Mouse (Mus musculus): ENCODE results near the gene Aff2.

Aff2 gene

GRCm38 (mm10) chrX:69802481-69802880 is 442.4 kb downstream of the Aff2 start:
- 78% methylated on average over 3 of the region's 3 CpGs for WGBS

- 68% methylated on average over 4 of the region's 4 CpGs for WGBS
Measured at GRCm38 (mm10) chrX:69811798-69812197, 451.7 kb downstream of the Aff2 start.

GRCm38 (mm10) chrX:69815054-69815453 is 455.0 kb downstream of the Aff2 start:
- 99% methylated on average over 2 of the region's 2 CpGs for WGBS

GRCm38 (mm10) chrX:69817679-69818078 is 457.6 kb downstream of the Aff2 start:
- 60% methylated on average over 3 of the region's 3 CpGs for WGBS

- WGBS, result 52% methylated on average over 5 of the region's 5 CpGs
Measured at GRCm38 (mm10) chrX:69818188-69818587, 458.1 kb downstream of the Aff2 start.

GRCm38 (mm10) chrX:69867601-69868000 is 507.5 kb downstream of the Aff2 start:
- 78% methylated on average over 5 of the region's 5 CpGs for WGBS

GRCm38 (mm10) chrX:69891713-69892112 is 531.6 kb downstream of the Aff2 start:
- WGBS, result 63% methylated on average over 3 of the region's 3 CpGs

All from cerebral cortex, adult 2 months (tissue).